Mouse (Mus musculus): Measurements from ENCODE around the gene C1qc.

The C1qc gene

GRCm38 (mm10) chr4:136852989-136853388, 39.9 kb downstream of the C1qc start:
- in situ Hi-C loops (cut with MboI, MseI) = no loop called here

GRCm38 (mm10) chr4:136852119-136852518, 40.7 kb downstream of the C1qc start:
- in situ Hi-C loops (cut with MboI, MseI) = no loop called here

GRCm38 (mm10) chr4:136848565-136848964, 44.3 kb downstream of the C1qc start:
- in situ Hi-C loops (cut with MboI, MseI) = no loop called here

GRCm38 (mm10) chr4:136847166-136847565, 45.7 kb downstream of the C1qc start:
- in situ Hi-C loops (cut with MboI, MseI) = no loop called here

- in situ Hi-C loops (cut with MboI, MseI) = loop anchor here (5.0 kb wide), 1 partner anchor 166 kb away; no protein-coding TSS in a partner anchor
These were observed 50.1 kb downstream of the C1qc start for GRCm38 (mm10) chr4:136842802-136843201.

- in situ Hi-C loops (cut with MboI, MseI) = loop anchor here (5.0 kb wide), 1 partner anchor 165 kb away; no protein-coding TSS in a partner anchor
These were observed 50.8 kb downstream of the C1qc start for GRCm38 (mm10) chr4:136842033-136842432.

GRCm38 (mm10) chr4:136841056-136841455, 51.8 kb downstream of the C1qc start:
- in situ Hi-C loops (cut with MboI, MseI) = loop anchor here (5.0 kb wide), 1 partner anchor 164 kb away; no protein-coding TSS in a partner anchor
